Mouse (Mus musculus) ovary, postnatal 10 days (tissue): Measurements from ENCODE around the gene Gdpd5.
"Not testable (repeated sequence)": the region's sequence is repeated elsewhere in the genome, so short reads cannot be mapped to it uniquely, and the experiment has no call there.

Experiments used
- DNase-seq: peaks from one replicate; pipeline ENCODE4 v3.0.0; 2022; ENCODE audit warnings: low spot score

Gdpd5 gene

DNA sequence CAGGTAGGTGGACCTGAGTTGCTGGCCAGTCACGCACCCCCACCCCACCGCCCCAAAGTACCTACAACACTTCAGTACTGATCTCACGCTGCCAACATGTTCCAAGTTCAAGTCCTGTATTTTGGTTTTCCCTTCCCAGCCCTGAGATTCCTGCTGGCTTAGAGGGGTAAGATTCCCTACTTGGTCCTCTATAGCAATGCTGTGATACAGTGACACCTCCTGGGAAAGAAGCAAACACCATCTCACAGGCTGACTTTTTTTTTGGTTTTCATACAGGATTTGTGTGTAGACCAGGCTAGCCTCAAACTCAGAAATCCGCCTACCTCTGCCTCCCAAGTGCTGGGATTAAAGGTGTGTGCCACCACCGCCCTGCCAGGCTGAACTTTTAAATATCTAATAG, 96.0 kb downstream of the Gdpd5 start:
- DNase-seq, result no peak

DNA sequence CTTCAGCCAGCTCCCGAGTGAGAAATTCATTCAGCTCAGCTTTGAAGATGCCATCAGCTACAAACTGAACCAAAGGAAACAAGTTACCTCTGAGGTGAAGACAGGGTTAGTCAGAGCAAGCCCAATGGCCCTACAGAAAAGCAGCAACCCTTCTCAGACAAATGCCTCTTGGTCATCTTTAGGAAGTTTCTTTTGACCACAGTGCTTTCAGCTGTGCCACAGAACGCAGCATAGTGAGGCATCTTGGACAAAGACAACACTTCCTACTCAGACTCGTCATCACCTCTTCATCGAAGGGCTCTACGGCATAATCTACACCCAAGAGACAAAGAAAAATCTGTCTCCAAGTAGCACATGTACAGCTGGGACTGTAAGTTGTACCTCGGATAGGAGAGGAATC, 101.4 kb downstream of the Gdpd5 start:
- DNase-seq, result no peak

DNA sequence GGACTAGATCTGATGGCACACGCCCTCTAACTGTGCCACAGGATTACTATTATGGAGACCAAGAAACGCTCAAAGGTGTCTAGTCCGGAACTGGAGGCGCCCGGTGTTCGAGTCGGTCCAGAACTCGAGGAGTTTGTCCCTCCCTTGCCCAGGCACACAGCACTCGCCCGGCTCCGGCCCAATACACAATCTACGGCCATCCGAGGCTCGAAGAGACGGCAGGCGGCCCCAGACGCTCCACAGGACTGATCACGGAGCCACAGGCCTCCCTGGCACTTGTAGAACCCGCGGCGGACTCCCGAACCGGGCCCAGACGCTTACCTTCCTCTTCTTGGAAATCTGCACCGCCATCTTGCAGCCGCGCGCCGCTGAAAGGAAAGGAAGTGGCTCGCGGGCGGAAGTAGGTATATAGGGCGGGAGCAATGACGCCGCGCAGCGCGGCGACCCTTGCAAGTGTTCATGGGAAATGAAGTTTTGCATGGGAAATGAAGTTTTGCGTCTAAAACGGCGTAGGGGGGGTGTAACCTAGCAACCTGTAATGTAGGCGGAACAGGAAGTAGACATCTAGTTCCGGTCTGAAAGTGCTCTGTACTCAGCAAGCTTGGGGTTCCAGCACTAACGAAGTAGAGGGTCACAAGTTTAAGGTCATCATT, 102.2 kb downstream of the Gdpd5 start, which contains the start of gene Rps3:
Gene Rps3, minus strand, starts transcription at position 468 of the 653 bp plus-strand sequence.
- peak; percentile 86 for DNase-seq

DNA sequence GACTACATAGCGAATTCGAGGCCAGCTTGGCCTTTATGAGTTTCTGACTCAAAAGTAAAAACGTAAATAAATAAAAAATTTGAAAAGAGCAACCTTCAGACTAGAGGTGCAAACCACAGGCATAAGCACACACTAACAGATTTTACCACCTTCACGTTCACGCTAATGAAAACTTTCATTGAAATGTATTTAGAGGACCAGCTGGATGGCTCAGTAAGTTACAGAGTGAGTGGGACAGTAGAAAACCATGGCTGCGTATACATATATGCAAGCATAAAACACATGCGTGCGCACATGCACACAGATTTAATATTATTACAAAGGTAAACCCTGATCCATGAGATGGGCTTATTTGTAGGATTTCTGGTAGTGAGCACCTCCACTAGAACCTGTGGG, 102.7 kb downstream of the Gdpd5 start:
- no peak for DNase-seq

DNA sequence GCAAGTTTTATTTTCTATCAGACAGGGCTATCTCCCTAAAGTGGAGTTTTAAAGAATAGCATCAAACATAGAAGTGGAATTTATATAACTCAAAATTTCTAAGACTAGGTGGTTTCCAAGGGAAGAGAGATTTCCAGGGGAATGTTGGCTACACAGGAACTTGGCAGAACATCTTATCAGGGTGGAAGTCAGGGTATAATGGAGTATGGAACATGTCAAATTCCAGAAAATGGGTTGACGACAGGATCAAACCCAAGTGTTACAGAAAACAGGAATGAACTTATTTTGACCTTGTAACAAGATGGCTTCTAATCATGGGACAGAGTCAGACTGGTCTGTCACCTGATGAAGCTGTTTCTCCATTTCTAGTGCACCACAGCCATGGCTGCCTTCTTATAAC, 103.5 kb downstream of the Gdpd5 start:
- DNase-seq, result no peak

DNA sequence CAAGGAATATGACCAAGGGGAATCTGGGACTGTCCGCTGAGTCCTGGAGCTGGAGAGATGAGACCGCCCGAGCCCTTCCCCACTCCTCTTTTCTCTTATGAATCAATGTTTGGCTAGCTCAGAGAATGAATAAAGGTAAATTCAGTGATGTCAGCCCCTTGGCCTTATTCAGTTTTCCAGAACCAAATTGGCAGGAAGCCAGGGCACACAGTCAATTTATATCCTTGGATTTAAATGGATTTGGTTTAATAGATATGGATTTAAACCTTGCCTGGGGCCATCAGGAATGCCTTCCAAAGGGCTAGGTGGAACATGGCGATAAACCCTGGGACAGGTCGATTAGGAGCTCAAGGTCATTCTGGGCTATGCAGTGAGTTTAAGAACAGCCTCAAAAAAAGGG, 108.5 kb downstream of the Gdpd5 start:
- no peak for DNase-seq

DNA sequence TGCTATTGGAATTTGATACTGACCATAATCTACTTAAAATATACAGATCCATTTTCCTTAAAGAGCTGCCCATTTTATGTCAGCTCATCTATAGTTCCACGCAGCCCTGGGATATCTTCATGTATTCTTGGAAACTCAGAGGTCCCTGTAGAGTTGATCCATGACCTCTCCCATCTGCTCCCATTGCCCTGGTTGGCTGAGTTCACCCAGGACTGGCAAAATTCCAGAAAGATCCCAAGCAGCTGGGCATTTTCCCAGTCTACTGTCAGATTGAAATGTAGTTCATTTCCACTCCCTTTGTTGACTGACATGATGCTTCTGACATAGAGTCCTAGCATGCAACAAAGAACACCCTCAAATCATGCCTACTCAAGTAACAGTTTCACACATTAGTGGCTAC, 117.9 kb downstream of the Gdpd5 start:
- no peak for DNase-seq

DNA sequence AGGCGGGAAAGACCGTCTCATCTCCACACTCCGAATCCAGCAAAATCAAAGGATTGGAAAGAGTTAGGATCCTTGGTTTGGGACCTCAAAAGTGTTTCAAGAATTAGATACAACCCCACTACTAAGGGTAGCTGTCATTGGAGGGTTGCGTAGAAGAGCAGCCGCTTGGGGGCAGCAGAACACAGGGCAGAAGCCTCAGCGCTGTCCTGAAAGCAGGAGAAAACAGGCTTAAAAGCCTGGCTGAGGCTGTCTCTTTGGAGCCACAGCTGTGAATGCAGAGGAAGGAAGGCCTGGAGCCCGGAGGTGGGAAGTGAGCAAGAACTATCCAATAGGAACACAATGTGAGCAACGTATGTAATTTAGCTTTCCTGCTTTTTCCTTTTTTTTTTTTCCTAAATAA, 119.0 kb downstream of the Gdpd5 start:
- peak; percentile 41 for DNase-seq

DNA sequence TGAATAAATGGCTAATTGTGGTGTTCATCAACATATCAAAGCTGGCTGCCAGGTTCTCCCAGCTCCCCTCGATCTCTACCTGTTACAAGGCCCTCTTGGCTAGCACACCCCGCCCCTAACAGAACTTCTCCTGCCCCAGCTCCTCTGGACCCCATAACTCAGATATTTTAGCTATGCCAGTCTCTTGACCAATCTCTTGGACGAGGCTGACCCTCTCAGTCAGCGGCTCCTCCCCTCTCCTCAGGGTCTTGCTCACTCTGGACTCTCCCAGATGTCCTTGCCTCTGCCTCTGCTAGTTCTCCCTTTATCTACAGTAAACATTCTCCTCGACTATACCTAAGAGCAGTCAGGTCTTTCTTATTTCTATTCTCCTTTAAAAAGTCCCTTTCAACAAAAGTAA, 119.4 kb downstream of the Gdpd5 start:
- no peak for DNase-seq

DNA sequence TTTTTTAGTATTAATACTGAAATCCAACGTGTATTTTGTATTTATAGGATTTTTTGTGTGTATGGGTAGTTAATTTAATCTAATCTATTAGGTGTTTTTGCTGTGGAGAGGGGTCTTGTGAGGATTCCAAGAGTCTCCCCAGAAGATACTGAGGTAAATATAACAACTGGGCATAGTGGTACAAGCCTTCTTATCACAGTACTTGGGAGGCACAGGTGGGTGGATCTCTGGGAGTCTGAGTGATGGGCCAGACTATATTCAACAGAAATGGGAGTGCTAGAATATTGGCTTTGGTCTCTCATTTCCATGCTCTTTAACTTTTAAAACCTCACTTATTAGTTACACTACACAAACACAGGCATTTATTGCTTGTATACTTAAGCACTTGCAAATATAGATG, 119.9 kb downstream of the Gdpd5 start:
- DNase-seq, result no peak

DNA sequence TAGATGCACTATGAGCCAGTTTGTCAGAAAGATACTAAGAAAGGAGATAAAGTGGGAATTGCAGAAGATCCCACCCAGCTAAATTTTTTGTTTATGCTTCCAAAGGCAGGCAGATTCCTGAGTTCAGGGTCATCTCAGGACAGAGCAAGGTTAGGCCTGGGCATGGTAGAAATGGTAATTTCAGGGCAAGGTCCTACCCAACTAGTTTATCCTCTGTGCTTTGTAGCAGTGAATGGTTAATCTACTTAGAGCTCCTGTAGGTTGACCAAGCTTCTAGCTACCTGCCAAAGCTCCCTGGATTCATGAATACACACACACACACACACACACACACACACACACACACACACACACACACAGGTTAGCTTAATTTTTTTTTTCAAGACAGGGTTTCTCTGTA, 123.3 kb downstream of the Gdpd5 start:
- no peak for DNase-seq

DNA sequence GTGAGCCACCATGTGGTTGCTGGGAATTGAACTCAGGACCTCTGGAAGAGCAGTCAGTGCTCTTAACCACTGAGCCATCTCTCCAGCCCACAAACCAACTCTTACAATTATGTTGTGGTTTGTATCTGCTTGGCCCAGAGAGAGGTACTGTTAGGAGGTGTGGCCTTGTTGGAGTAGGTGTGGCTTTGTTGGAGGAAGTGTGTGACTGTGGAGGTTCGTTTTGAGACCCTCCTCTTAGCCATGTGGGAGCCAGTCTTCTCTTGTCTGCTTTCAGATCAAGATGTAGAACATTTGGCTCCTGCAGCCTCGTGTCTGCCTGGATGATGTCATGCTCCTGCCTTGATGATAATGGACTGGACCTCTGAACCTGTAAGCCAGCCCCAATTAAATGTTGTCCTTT, 127.0 kb downstream of the Gdpd5 start:
- not testable (repeated sequence) for DNase-seq

DNA sequence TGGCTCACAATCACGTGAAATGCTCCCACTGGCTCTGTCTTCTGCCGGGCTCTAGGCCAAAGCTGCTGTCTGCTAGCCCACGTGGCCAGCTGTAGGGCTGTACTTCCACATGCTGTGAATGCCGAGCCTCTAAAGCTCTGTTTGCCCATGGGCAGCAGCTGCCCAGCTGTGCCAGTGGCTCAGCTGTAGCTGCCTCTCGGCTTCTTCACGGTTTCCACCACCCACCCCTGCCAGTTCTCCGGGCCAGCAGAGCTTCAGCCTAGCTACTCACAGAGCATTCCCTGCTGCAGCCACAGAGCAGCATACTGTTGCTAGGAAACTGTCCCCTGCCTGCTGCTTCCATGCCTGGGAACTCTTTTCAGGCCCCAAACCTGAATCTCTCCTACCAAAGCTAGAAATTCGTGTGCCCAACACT, 128.9 kb downstream of the Gdpd5 start:
- peak; percentile 16 for DNase-seq
